Mouse (Mus musculus) heart, embryonic 10.5 days (tissue): ENCODE results near the gene Pxdc1. TPM values are rescaled to one million over a fixed set of nuclear protein-coding genes. Genes with fewer than 3 reads are reported as not detected.
A peak's percentile ranks its signal among the peaks of the same experiment; 100 is the strongest.

ENCODE experiments used
- DNase-seq: peaks from one replicate; pipeline ENCODE4 v3.0.0-alpha.2; 2017; ENCODE audit warnings: low spot score
- H3K27ac ChIP-seq: fragments of 300-500 bp; sonication (generic); 2 replicates; pipeline ENCODE4 v1.5.1; 2016; ENCODE audit warnings: mild to moderate bottlenecking
- H3K27me3 ChIP-seq: fragments of 300-500 bp; sonication (generic); 2 replicates; pipeline ENCODE4 v1.6.1; 2016; ENCODE audit warnings: mild to moderate bottlenecking; ENCODE audit not compliant: poor library complexity, insufficient read depth, severe bottlenecking
- H3K36me3 ChIP-seq: fragments of 300-500 bp; sonication (generic); 2 replicates; pipeline ENCODE4 v1.6.1; 2016; ENCODE audit warnings: mild to moderate bottlenecking, moderate library complexity
- H3K4me1 ChIP-seq: fragments of 300-500 bp; sonication (generic); 2 replicates; pipeline ENCODE4 v1.6.1; 2016; ENCODE audit warnings: mild to moderate bottlenecking
- H3K4me3 ChIP-seq: fragments of 300-500 bp; sonication (generic); 2 replicates; pipeline ENCODE4 v1.5.1; 2016; ENCODE audit warnings: mild to moderate bottlenecking, moderate library complexity
- H3K9me3 ChIP-seq: fragments of 300-500 bp; sonication (generic); 2 replicates; pipeline ENCODE4 v1.6.1; 2016; ENCODE audit warnings: mild to moderate bottlenecking, moderate library complexity
- WGBS: fragments of 180-500 bp; shearing (Covaris S2); methylation state at CpG from one replicate; pipeline ENCODE4 v1.1.7; 2016; 5-methylcytosine and 5-hydroxymethylcytosine counted together
- polyA plus RNA-seq: library from polyadenylated mRNA; unstranded; fragments of >200 nt; fragmentation: Nextera tagmentation; extraction: Ambion mirVana; gene quantifications from 2 replicates; pipeline ENCODE4 v1.2.1, GENCODE M21; 2016

Pxdc1 gene
- 11.2 and 11.7 TPM in 2 replicates for polyA plus RNA-seq

- Histone ChIP-seq H3K4me1 (peaks cover 33% of the 10 kb centered on the region), H3K27ac (peak within 1 kb of the TSS; percentile 91), H3K27me3 (peaks cover 30% of the 10 kb centered on the region), H3K9me3 (no peaks in the 10 kb centered on the region), H3K36me3 (no peaks in the 10 kb centered on the region), H3K4me3 (peak within 1 kb of the TSS; percentile 78)
- peak; percentile 81 for DNase-seq
- under 1% methylated on average over 9 of the region's 9 CpGs for WGBS
Observed at GRCm38 (mm10) chr13:34653391-34653790, at the start of gene Pxdc1. Gene Pxdc1 (minus strand): TSS chr13:34653486.

GRCm38 (mm10) chr13:34700630-34701029 lies 47.3 kb upstream of the Pxdc1 start:
- Histone ChIP-seq H3K9me3 (no peaks in the 10 kb centered on the region), H3K27me3 (no peaks in the 10 kb centered on the region), H3K27ac (no peak overlapping the region), H3K4me3 (no peak overlapping the region), H3K4me1 (peaks cover 6% of the 10 kb centered on the region; the same call in 1 of the 2 replicates), H3K36me3 (no peaks in the 10 kb centered on the region)
- DNase-seq: no peak
- 92% methylated on average over 1 of the region's 1 CpGs for WGBS

GRCm38 (mm10) chr13:34700091-34700490 lies 46.8 kb upstream of the Pxdc1 start:
- no peak for DNase-seq
- H3K27me3 ChIP-seq: no peaks in the 10 kb centered on the region
- 65% methylated on average over 2 of the region's 2 CpGs for WGBS
- H3K4me1 ChIP-seq: peaks cover 6% of the 10 kb centered on the region; the same call in 1 of the 2 replicates
- H3K27ac ChIP-seq: no peak overlapping the region
- no peak overlapping the region for H3K4me3 ChIP-seq
- H3K9me3 ChIP-seq: no peaks in the 10 kb centered on the region
- H3K36me3 ChIP-seq: no peaks in the 10 kb centered on the region

GRCm38 (mm10) chr13:34696734-34697332 lies 43.5 kb upstream of the Pxdc1 start:
- no peak for DNase-seq
- H3K27ac ChIP-seq: no peak overlapping the region
- H3K36me3 ChIP-seq: no peaks in the 10 kb centered on the region
- peaks cover 6% of the 10 kb centered on the region; the same call in 1 of the 2 replicates for H3K4me1 ChIP-seq
- 74% methylated on average over 7 of the region's 7 CpGs for WGBS
- no peaks in the 10 kb centered on the region for H3K27me3 ChIP-seq
- H3K4me3 ChIP-seq: no peak overlapping the region
- no peaks in the 10 kb centered on the region for H3K9me3 ChIP-seq

- no peak overlapping the region for H3K27ac ChIP-seq
- H3K36me3 ChIP-seq: no peaks in the 10 kb centered on the region
- H3K9me3 ChIP-seq: no peaks in the 10 kb centered on the region
- DNase-seq: no peak
- peaks cover 6% of the 10 kb centered on the region; the same call in 1 of the 2 replicates for H3K4me1 ChIP-seq
- no peak overlapping the region for H3K4me3 ChIP-seq
- 74% methylated on average over 6 of the region's 6 CpGs for WGBS
- H3K27me3 ChIP-seq: no peaks in the 10 kb centered on the region
Observed at GRCm38 (mm10) chr13:34693111-34693510, 39.8 kb upstream of the Pxdc1 start.

- Histone ChIP-seq H3K27me3 (no peaks in the 10 kb centered on the region), H3K9me3 (no peaks in the 10 kb centered on the region), H3K36me3 (no peaks in the 10 kb centered on the region), H3K4me1 (peaks cover 5% of the 10 kb centered on the region; the same call in 1 of the 2 replicates), H3K4me3 (no peak overlapping the region), H3K27ac (no peak overlapping the region)
- no peak for DNase-seq
- 80% methylated on average over 1 of the region's 1 CpGs for WGBS
Observed at GRCm38 (mm10) chr13:34691049-34691448, 37.8 kb upstream of the Pxdc1 start.

GRCm38 (mm10) chr13:34685008-34685765 lies 31.9 kb upstream of the Pxdc1 start:
- H3K36me3 ChIP-seq: no peaks in the 10 kb centered on the region
- no peaks in the 10 kb centered on the region for H3K27me3 ChIP-seq
- peaks cover 15% of the 10 kb centered on the region for H3K4me1 ChIP-seq
- WGBS: 67% methylated on average over 7 of the region's 7 CpGs
- no peak overlapping the region for H3K4me3 ChIP-seq
- H3K9me3 ChIP-seq: no peaks in the 10 kb centered on the region
- no peak for DNase-seq
- H3K27ac ChIP-seq: no peak overlapping the region

GRCm38 (mm10) chr13:34683762-34684488 lies 30.6 kb upstream of the Pxdc1 start:
- no peak for DNase-seq
- Histone ChIP-seq H3K9me3 (no peaks in the 10 kb centered on the region), H3K4me3 (no peak overlapping the region), H3K4me1 (peaks cover 15% of the 10 kb centered on the region), H3K36me3 (no peaks in the 10 kb centered on the region), H3K27me3 (no peaks in the 10 kb centered on the region), H3K27ac (peak overlapping the region; percentile 49; the same call in 1 of the 2 replicates)
- 82% methylated on average over 18 of the region's 18 CpGs for WGBS

- H3K4me3 ChIP-seq: no peak overlapping the region
Observed at GRCm38 (mm10) chr13:34683270-34683669, 30.0 kb upstream of the Pxdc1 start.

GRCm38 (mm10) chr13:34676507-34676906 lies 23.2 kb upstream of the Pxdc1 start:
- 77% methylated on average over 5 of the region's 5 CpGs for WGBS
- H3K4me3 ChIP-seq: no peak overlapping the region
- H3K4me1 ChIP-seq: no peaks in the 10 kb centered on the region
- H3K27me3 ChIP-seq: no peaks in the 10 kb centered on the region
- H3K36me3 ChIP-seq: no peaks in the 10 kb centered on the region
- H3K9me3 ChIP-seq: no peaks in the 10 kb centered on the region
- no peak for DNase-seq
- H3K27ac ChIP-seq: no peak overlapping the region

More at GRCm38 (mm10) chr13:34683270-34683669, 30.0 kb upstream of the Pxdc1 start:
- Histone ChIP-seq H3K4me1 (peaks cover 15% of the 10 kb centered on the region), H3K36me3 (no peaks in the 10 kb centered on the region), H3K9me3 (no peaks in the 10 kb centered on the region), H3K27ac (peak overlapping the region; percentile 82), H3K27me3 (no peaks in the 10 kb centered on the region)
- WGBS: 65% methylated on average over 9 of the region's 9 CpGs
- DNase-seq: no peak

GRCm38 (mm10) chr13:34675847-34676383 lies 22.6 kb upstream of the Pxdc1 start:
- DNase-seq: no peak
- H3K27me3 ChIP-seq: no peaks in the 10 kb centered on the region
- 70% methylated on average over 7 of the region's 7 CpGs for WGBS
- H3K9me3 ChIP-seq: no peaks in the 10 kb centered on the region
- no peaks in the 10 kb centered on the region for H3K36me3 ChIP-seq
- H3K4me1 ChIP-seq: no peaks in the 10 kb centered on the region
- no peak overlapping the region for H3K27ac ChIP-seq
- no peak overlapping the region for H3K4me3 ChIP-seq

- no peak for DNase-seq
- Histone ChIP-seq H3K27me3 (no peaks in the 10 kb centered on the region), H3K36me3 (no peaks in the 10 kb centered on the region), H3K4me3 (no peak overlapping the region), H3K27ac (no peak overlapping the region), H3K4me1 (no peaks in the 10 kb centered on the region), H3K9me3 (no peaks in the 10 kb centered on the region)
- WGBS: 85% methylated on average over 5 of the region's 5 CpGs
Observed at GRCm38 (mm10) chr13:34673354-34673753, 20.1 kb upstream of the Pxdc1 start.
